Mouse (Mus musculus) fibroblast of lung, adult 2 months (primary cell): ENCODE results near the gene Tbx19.

Experiments
- DNase-seq: peaks from one replicate; pipeline ENCODE4 v3.0.0-alpha.2; 2011; ENCODE audit warnings: low read depth

Gene Tbx19

DNA sequence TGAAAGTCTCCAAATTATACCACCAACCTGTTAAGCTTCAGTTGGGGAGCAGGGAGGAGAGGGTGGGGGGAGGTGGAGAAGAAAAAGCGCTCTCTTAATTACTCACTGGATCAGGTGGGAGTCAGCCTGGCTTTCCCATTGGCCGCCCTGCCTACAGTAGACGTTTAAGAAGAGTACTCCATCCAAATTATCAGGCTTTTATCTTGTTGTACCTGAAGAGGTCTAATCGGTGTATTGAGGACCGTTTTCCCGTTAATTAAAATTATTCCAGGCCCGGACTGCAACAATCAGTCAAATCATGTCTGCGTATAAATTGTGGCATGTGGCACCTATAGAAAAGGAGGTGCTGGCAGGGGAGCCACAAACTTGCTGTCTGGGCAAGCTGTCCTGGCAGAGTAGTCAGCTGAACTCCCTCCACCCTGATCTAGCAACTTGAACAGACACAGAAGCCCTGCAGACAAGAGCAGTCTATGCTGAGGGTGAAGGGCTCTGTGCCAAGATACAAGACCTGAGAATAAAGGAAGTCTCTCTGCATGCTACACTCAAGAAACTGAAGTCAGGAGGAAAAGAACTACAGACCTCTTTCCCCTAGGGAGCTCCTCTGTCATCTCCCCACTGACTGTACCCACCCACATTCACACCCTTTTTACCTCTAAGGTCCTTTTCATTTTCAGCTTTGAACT lies at the start of gene Tbx19:
Gene Tbx19, minus strand, starts transcription at position 51 of the 683 bp plus-strand sequence.
- DNase-seq = no peak

DNA sequence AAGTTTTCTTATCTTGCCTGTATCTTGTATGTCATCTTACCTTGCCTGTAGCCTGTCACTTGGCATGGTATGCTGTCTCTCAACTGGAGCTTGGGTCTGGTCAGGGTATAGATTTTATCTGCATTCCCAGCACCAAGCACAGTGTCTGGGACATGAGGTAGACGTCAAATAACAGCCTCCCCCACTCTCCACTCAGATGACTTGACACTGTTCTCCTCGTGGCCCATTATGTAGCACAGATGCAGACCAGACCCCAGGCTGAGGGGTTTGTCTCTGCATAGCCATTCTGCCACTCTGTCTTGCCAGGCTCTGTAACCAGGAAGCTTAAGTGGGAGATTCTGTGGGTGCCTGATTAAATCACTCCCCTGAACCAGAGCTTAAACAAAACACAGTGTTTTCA lies 45.0 kb upstream of the Tbx19 start:
- DNase-seq = no peak

DNA sequence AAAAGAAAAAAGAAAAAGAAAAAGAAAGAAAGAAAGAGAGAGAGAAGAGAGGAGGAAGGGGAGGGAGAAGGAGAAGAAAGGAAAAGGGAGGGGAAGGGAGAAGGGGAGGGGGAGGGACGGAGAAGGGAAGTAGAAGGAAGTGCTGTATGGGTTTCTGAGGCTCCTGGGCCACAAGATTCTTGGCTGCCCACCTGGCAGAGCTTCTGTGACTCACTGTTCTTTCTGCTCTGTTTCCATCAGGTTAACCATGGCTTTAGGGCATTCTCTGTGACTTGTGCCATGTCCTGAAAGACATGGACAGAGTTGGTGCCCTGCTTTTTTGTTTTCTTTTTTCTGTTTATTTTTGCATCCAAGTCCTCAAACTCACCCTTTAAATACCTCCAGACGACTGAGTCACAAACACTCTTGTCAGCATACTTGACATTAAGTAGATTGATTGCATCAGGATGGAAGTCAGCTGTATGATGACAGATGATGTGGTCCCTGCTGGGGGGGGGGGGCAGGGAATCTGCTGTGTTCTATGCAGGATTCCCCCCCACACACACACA lies 43.0 kb upstream of the Tbx19 start:
- no peak for DNase-seq

DNA sequence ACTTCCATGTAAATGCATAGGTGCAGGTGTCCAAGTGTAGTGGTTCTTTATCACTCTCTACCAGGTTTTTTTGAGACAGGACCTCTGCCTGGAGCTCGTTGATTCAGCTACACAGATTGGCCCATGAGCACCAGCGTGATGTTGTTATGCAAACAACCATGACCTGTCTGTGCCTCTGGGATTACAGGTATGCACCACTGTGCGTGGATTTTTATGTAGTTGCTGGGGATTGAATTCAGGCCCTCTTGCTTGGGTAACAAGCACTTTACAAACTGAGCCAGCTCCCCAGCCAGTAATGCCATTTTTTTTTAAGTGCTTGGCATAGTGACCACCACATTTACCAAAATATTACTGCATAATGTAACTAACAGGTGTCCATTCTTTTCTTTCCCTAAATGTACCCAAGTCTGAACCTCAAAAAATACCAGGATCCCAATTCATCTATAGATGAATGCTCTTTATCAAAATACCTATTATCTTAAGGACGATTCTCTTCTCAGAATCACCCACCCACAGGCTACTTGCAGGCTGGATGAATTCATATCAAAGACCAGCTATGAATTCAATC lies 41.0 kb upstream of the Tbx19 start:
- no peak for DNase-seq

DNA sequence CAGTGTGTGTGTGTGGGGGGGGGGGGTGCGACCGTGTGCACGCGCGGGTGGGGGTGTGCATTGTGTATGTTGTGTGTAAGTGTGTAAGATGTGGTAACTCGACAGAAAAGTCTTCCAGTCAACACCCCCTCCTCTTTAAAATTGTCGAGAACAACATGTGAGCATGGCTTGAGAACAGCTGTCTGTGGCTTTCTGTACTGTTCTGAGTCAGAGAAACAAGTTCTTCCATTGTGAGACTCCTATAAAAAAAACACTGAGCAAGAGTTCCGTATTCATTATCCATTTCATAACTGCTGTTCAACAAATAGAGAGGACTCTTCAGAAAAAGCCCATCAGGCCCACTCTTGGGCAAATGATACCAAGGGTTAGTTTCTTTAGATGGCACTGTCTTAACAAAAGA lies 40.2 kb upstream of the Tbx19 start:
- no peak for DNase-seq

DNA sequence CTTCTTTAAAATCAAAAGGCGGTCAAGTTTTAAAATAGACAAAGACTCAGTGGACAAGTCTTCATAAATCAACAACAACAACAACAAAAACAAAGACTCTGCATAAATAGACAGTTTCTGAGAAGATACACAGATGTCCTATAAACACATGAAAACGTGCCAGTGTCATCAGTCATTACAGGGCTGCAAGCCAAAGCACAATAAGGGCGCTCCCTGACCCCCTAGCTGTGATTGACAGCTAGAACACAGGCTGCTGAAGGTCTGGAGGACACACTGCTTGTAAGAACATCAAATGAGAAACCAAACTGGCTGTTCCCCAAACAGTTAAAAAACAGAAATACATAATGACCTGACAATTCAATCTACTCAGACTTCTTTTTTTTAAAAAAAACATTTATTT lies 39.1 kb upstream of the Tbx19 start:
- no peak for DNase-seq

DNA sequence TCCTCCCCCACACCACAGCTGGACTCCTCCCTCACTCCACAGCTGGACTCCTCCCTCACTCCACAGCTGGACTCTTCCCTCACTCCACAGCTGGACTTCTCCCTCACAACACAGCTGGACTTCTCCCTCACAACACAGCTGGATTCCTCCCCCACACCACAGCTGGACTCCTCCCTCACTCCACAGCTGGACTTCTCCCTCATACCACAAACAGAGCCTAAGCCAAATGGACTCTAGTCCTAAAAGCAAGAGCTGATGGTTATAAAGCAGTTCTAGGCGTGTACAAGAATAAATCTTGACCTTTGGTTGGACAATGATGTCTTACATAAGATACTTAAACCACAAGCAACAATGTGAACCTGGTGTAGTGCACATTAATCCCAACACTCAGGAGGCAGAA lies 38.4 kb upstream of the Tbx19 start:
- no peak for DNase-seq

DNA sequence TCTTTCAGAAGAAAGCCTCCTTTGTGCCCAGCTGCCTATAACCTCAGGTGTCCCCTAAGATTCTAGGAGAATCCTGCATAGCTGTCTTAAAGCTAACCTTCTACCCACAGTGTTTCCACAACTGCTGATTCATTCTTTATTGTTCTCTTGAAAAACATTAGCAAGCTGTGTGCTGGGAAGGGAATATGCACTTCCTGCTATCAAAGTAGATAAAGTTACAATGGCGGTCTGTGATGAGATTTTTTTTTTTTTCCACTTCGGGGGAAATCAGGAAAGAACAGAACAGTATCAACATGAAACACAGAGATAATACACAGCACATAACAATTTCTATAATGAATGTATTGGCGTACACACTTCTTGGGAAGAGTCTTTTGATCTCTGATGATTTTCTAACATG lies 37.3 kb upstream of the Tbx19 start:
- DNase-seq = no peak

DNA sequence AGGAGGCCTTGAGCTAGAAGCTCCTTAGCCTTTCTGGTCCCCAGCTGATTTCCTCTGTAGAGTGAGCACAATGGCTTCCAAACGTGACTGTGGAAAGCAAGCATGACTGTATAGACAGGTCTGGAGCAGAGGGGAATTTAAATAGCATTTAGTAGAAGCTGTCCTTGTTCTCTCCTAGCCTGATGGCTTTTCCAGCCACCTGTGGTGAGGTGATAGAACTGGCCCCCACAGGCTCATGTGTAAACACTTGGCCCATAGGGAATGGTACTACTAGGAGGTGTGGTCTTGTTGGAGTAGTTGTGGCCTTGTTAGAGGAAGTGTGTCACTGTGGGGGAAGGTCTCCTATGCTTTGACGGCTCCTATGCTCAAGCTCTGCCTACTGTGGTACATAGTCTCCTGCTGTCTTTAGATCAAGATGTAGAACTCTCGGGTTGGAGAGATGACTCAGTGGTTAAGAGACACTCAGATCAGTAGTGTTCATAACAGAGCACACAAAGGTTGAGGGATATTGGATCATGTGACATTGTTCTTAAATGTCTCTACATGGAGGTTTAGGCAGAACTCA lies 34.9 kb upstream of the Tbx19 start:
- no peak for DNase-seq

DNA sequence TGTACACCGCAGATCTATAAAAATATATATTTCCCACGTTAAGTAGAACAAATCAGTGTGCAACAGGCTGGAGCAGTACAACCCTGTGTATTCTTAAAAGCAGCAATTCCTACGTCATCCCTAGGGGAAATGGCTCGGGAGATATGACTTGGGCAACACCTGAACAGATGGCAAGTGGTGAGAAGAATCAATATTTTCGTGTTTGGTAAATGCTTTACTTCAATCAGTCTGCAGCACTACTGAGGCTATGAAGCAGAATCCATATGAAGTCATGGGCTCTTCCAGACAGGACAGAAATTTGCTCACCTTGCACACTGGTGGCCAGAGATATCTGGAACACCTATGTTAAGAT lies 34.1 kb upstream of the Tbx19 start:
- no peak for DNase-seq

DNA sequence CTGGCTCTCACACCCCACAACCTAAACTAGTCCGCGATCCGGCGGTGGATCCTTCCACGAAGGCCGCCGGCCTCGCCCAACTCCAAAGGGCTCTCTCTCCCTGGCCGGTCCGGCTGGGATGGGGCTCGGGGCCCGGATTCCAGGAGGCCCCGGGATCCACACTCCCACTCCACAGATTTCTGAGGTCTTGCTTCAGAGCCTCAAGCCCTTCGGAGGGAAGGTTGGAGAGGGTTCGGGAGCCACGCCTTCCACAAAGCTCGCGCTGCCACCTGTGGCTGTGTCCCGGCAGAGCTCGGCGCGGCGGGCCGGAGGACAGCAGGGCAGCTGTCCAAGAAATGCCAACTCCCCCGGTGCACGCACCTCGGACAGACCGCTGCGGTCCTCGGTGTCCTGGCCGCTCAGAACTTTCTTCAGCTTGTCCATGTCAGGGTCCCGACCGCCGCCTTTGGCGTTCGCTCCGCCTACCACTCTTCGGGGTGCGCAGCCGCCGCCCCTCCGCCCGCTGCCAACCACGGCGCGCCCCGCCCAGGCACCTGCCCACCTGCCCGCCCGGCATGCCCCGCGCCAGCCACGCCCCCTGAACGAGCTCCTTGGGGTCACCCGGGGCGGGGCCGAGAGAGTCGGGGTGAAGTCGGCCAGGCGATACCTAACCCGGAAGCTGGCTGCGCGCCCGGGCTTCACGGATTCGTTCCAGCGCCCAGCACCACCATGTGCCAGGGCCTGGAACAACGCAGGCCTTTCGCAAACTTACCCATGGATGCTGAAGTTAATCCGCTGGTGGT lies 33.5 kb upstream of the Tbx19 start, which contains the start of gene Sft2d2:
Gene Sft2d2, minus strand, starts transcription at position 559 of the 782 bp plus-strand sequence.
- peak; percentile 54 for DNase-seq

DNA sequence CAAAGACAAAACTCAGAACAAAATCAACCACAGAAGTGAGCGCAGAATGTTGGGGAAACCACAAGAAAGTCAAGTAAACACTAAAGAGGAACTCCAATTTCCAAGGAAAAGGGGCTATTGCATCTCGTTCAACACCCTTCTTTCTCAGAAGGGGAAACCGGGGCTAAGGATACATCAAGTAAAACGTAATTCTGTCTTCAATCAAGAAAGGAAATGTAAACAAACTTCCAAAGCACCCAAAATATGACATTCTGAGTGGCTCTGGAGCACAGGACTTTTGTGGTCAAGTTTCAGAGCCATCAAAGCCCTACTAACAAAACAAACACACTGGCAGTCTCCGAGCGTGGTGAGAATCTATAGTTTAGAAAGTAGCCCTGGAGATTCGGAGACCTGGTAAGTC lies 32.9 kb upstream of the Tbx19 start:
- DNase-seq = no peak

DNA sequence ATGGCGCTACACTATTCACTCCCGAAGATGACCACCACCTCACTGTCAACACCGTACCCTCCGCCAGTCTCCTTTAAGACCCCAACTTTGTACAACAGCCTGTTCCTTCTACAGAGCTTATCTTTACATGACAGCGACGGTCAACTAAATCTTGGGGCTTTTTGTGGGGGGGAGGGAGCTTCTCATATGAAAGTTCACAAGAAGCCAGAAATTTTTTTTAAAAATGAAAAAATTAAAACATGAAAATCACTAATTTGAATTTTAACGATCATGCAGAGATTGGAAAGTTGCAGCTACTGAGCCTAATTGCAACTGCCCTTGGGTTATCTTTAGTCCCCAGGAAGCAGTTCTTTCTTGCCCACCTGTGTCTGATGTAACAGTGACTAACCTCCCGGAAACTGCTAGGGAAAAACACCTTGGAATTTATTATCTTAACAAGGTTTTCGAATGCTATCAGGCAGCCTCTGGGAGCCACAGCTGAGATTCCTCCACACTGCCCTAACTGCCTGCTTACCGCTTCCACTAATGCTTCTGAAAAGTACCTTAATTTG lies 32.2 kb upstream of the Tbx19 start:
- no peak for DNase-seq

DNA sequence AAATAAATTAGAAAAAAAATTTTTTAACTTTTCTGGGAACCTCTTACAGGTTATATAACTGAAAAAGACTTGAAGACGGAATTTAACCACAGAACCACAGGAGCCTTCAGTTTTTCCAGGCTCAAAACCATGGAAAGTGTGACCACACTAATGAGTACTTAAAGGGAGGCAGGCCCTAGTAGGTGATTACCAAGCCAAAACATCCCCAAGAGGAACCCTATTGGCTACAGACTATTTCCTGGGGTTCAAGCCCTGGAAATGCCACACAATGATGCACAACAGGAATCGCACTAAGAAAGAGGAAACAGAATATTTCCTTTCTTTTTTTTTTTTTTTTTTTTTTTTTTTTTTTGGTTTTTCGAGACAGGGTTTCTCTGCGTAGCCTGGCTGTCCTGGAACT lies 31.5 kb upstream of the Tbx19 start:
- DNase-seq = peak; percentile 51

DNA sequence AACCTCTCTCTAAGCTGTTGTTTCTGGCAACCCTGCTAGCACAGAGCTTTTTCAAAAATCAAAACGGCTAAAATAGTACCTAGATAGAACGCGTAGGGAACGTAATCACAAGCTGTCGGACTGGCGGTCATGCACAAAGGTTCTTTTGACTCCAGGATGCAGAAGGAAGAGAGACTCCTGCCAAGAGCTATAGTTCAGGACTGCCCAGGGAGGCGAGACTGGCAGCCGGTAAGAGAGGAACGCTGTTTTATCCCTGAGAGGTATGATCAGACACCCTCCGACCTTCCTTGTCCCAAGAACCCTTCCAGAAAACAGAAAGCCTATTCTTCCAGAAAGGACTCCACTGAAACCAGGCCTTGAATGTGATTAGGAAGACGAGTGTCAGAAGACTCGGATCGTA lies 31.0 kb upstream of the Tbx19 start:
- peak; percentile 69 for DNase-seq

DNA sequence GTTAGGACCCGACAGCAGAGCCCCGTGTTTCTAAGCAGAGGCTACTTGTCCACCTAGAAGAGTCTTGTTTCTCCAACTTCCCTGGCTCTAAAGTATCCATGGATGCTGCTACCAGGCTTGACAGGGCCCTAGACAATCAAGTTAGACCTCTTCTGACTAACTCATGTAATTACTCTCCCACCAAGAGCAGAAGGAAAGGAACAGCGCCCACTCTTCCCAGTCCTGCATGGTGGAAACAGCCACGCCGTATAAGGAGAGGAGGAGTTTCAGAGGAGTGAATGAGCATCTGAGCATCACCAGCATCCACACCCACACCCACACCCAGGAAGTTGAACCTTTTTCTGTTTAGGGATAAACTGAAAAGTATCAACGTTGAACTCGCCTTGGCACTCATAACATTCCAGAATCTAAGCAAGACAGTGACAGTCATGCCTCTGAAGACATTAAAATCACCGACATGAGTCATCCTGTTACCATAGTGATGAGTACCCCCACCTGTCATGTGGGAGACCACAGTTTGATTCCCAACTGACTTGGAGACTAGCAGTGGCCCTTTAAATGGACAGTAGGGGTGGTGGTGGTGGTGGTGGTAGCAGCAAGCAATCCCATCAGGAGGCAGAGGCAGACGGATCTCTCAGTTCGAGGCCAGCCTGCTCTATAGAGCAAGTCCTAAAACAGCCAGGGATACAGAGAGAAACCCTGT lies 30.1 kb upstream of the Tbx19 start:
- no peak for DNase-seq

DNA sequence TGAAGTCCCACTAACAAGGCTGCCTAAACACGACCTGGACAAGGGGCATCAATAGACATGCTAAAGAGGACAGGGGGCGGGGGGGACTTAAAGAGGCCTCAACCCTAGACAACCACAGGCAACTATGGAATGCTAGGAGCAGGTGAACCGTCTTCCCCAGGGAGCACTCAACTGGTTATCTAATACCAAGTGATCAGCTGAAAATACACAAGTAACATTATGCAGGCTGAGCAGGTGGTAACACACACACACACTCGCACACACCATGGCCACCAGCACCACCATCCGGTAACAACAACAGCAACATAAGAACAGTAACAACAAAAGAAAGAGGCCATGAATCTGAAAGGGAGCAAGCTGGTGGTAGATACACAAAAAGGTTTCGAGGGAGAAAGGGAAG lies 29.5 kb upstream of the Tbx19 start:
- no peak for DNase-seq

DNA sequence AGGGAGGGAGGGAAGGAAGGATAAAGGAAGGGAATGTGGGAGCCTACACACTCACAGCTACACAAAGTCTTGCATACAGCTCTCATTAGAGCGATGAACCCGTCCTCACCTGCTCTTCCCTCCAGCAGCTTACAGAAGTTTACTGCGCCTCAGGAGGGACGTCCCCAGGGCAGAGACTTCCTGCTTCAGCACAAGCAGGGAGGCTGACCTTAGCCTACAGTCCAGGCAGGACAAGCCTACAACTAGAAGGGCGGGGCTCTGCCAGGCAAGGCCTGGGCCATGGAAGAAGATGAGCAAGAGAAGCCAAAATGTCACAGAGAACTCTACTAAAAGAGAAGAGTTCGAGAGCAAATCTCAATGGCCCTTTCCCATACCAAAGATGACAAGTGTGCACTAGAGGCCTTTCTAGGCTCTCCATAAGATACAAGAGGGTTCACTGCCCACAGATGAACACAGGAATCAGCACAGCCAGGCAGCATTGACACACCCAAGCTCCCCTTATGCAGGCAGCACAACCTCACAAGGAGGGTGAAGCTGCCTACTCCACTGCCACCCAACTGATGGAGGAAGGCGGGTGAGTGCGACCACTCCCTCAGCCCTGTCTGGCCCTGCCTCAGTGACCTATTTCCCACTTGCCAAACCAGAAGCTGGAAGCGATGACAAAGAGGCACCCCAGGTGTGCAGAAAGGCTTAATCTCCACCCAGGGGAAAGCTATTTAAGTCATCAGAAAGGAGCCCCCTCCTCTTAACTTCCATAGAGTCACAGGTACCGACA lies 28.4 kb upstream of the Tbx19 start:
- DNase-seq = no peak

DNA sequence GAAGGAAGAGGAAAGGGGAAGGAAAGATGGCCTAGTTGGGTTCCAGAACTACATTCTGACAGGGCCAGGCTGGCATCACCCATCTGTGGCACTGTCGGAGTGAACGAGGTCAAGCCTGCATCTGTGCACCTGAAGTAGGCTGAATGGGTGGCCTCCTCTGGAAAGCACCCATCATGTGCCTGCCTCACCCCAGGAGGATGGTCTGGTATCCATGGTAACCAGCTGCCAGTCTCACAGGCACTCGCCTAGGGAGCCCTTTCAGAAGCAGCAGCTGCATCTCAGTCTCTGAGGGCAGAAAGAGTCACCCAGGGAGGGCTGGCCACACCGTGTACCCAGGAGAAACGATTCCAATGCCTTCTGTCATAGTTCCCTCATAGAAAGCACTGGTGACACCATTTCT lies 26.8 kb upstream of the Tbx19 start:
- DNase-seq = no peak

DNA sequence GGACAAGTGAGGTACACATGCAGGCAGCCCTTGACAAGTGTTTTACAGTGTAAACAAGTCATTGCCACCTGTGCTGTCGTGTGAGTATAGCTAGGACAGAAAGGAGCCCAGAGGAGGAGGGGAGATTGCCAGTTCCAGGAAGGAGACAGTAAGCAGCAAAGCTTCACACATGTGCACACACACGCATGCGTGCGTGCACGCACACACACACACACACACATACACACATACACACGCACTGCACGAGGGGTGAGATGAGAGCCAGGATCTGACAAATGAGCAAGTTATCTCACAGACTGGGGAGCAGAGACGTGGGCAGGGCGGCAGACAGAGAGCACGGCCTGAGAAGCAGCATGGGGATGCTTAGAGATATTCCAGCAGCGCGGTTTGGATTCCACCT lies 25.9 kb upstream of the Tbx19 start:
- DNase-seq = no peak

DNA sequence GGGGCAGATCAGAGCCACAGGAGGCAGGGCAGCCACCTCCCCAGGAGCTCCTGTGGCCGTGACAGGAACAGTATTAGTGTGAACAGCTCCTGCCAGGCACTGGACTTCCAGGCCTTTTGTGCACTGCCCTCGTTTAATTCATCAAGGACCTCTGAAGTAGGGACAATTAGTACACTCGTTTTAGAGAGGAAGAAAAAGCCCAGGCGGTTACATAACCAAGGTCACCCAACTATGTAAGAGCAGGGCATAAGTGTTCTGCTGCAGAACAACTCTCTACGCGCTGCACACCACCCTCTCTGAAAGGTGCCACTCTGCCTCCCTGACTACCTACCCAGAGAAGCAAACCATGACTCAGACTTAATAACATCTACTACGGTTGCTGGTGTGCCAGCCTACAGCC lies 24.5 kb upstream of the Tbx19 start:
- no peak for DNase-seq
